Mouse (Mus musculus) embryonic fibroblast, embryonic 13.5 days (primary cell): ENCODE measurements around the gene Ksr1.

Experiments used
- CTCF ChIP-seq: IDR thresholded peaks from 2 replicates; pipeline ENCODE4 v1.5.1; 2011; ENCODE audit warnings: mild to moderate bottlenecking, control low read depth, low read length, moderate library complexity, borderline replicate concordance; ENCODE audit not compliant: insufficient read depth
- POLR2A ChIP-seq: IDR thresholded peaks from 2 replicates; pipeline ENCODE4 v1.6.1; 2011; ENCODE audit warnings: low read depth, mild to moderate bottlenecking, control low read depth, low read length, moderate library complexity

GRCm38 (mm10) chr11:79023342-79023741 lies 122.9 kb downstream of the Ksr1 start:
- TF ChIP-seq CTCF: no peak
- TF ChIP-seq POLR2A: no peak
